In genomic region chr2:167753898-167754297, GRCm38 (mm10) we compare ENCODE assay signal across 8 mouse cellular contexts.
DNase-seq lines count a peak whose midpoint lies in the region; ATAC-seq and TF ChIP-seq lines count a peak whose summit lies in the region.

No protein-coding gene starts in this region.

- 72% methylated on average over 9 of the region's 9 CpGs for WGBS in intestine, embryonic 15.5 days
- WGBS in intestine, postnatal 0 days = 65% methylated on average over 9 of the region's 9 CpGs
- WGBS in liver, embryonic 12.5 days (ENCODE audit: insufficient replicate concordance) = 21% methylated on average over 9 of the region's 9 CpGs
- WGBS in hindbrain, embryonic 14.5 days = 79% methylated on average over 9 of the region's 9 CpGs

- no peak for TF ChIP-seq CTCF in intestine, postnatal 0 days (IDR thresholded peaks at IDR 0.05; ENCODE audit: low read depth)

- no peak overlapping the region for H3K4me2 ChIP-seq in intestine, embryonic 15.5 days (replicated peaks)
- H3K4me2 ChIP-seq in intestine, postnatal 0 days (replicated peaks; ENCODE audit: low read depth) = no peak overlapping the region
- H3K4me2 ChIP-seq in liver, embryonic 12.5 days = no peak overlapping the region
- no peak overlapping the region for H3K4me2 ChIP-seq in hindbrain, embryonic 14.5 days (replicated peaks)

- H3K36me3 ChIP-seq in intestine, embryonic 15.5 days = no peaks in the 10 kb centered on the region
- no peaks in the 10 kb centered on the region for H3K36me3 ChIP-seq in intestine, postnatal 0 days (ENCODE audit: control insufficient read depth, insufficient read depth)
- no peaks in the 10 kb centered on the region for H3K36me3 ChIP-seq in liver, embryonic 12.5 days
- H3K36me3 ChIP-seq in hindbrain, embryonic 14.5 days (replicated peaks; ENCODE audit: control insufficient read depth, insufficient read depth) = no peaks in the 10 kb centered on the region

- ATAC-seq in intestine, embryonic 15.5 days = peak; percentile 16; the same call in 1 of the 2 replicates
- no peak for ATAC-seq in intestine, postnatal 0 days
- ATAC-seq in common myeloid progenitor, adult 5-6 weeks (replicated peaks; ENCODE audit: low read depth, poor library complexity, severe bottlenecking) = peak; percentile 91
- peak; percentile 33 for ATAC-seq in liver, embryonic 12.5 days
- no peak for ATAC-seq in hindbrain, embryonic 14.5 days (ENCODE audit: low FRiP score)

- 0 out of 2 replicates have a peak, but pooled peaks cover 8% of the 10 kb centered on the region for H3K4me1 ChIP-seq in intestine, embryonic 15.5 days (replicated peaks)
- 0 out of 2 replicates have a peak, but pooled peaks cover 8% of the 10 kb centered on the region for H3K4me1 ChIP-seq in intestine, postnatal 0 days (replicated peaks; ENCODE audit: control insufficient read depth, insufficient read depth, low read length)
- peaks cover 36% of the 10 kb centered on the region for H3K4me1 ChIP-seq in liver, embryonic 12.5 days
- no peaks in the 10 kb centered on the region; the same call in 1 of the 2 replicates for H3K4me1 ChIP-seq in hindbrain, embryonic 14.5 days (replicated peaks; ENCODE audit: control insufficient read depth, insufficient read depth, low read length)

- H3K27me3 ChIP-seq in intestine, embryonic 15.5 days (replicated peaks) = no peaks in the 10 kb centered on the region
- no peaks in the 10 kb centered on the region for H3K27me3 ChIP-seq in intestine, postnatal 0 days (replicated peaks; ENCODE audit: control insufficient read depth, insufficient read depth, low read length)
- H3K27me3 ChIP-seq in liver, embryonic 12.5 days (replicated peaks) = peaks cover 15% of the 10 kb centered on the region; the same call in 1 of the 2 replicates
- H3K27me3 ChIP-seq in hindbrain, embryonic 14.5 days (ENCODE audit: control insufficient read depth, insufficient read depth, low read length) = no peaks in the 10 kb centered on the region

- peak; percentile 62 for DNase-seq in skeletal muscle tissue, adult 2 months (ENCODE audit: low read depth, low spot score)
- DNase-seq in ovary, postnatal 14 days (ENCODE audit: low spot score) = no peak
- DNase-seq in c-Kit-positive CD71-positive TER-119-positive erythroid progenitor cells, embryonic 14.5 days (ENCODE audit: low spot score) = no peak
- DNase-seq in hindbrain, embryonic 14.5 days (ENCODE audit: low spot score) = no peak

- H3K4me3 ChIP-seq in intestine, embryonic 15.5 days (replicated peaks) = no peak overlapping the region
- H3K4me3 ChIP-seq in intestine, postnatal 0 days (ENCODE audit: low read depth, low read length) = no peak overlapping the region
- no peak overlapping the region for H3K4me3 ChIP-seq in liver, embryonic 12.5 days
- H3K4me3 ChIP-seq in hindbrain, embryonic 14.5 days (replicated peaks; ENCODE audit: low read length) = no peak overlapping the region

- H3K27ac ChIP-seq in intestine, embryonic 15.5 days = no peak overlapping the region
- H3K27ac ChIP-seq in intestine, postnatal 0 days (ENCODE audit: low read depth, low read length) = no peak overlapping the region
- peak overlapping the region; percentile 39; the same call in 1 of the 2 replicates for H3K27ac ChIP-seq in liver, embryonic 12.5 days
- no peak overlapping the region for H3K27ac ChIP-seq in hindbrain, embryonic 14.5 days

- H3K9ac ChIP-seq in intestine, embryonic 15.5 days = no peak overlapping the region
- no peak overlapping the region for H3K9ac ChIP-seq in intestine, postnatal 0 days (ENCODE audit: low read depth, low read length)
- no peak overlapping the region for H3K9ac ChIP-seq in liver, embryonic 12.5 days
- no peak overlapping the region for H3K9ac ChIP-seq in hindbrain, embryonic 14.5 days

- no peaks in the 10 kb centered on the region for H3K9me3 ChIP-seq in intestine, embryonic 15.5 days
- H3K9me3 ChIP-seq in intestine, postnatal 0 days (ENCODE audit: control insufficient read depth) = no peaks in the 10 kb centered on the region
- no peaks in the 10 kb centered on the region for H3K9me3 ChIP-seq in liver, embryonic 12.5 days (replicated peaks)
- no peaks in the 10 kb centered on the region for H3K9me3 ChIP-seq in hindbrain, embryonic 14.5 days (ENCODE audit: control insufficient read depth, low read length)

Comparison
In these comparisons a context has a peak if more than half of its experiments do, and no peak if none do; other contexts are left out.
1. ATAC-seq: peak in intestine, embryonic 15.5 days (single experiment), common myeloid progenitor, adult 5-6 weeks (single experiment) and liver, embryonic 12.5 days (single experiment); none in intestine, postnatal 0 days (single experiment) and hindbrain, embryonic 14.5 days (single experiment).